In genomic region chr12:117410604-117411003, GRCm38 (mm10) we compare ENCODE assay signal across 12 mouse cellular contexts.
DNase-seq lines count a peak whose midpoint lies in the region; ATAC-seq lines count a peak whose summit lies in the region.
"Had no signal": no experiment of that assay in that cellular context is flagged by ENCODE, and none has a peak within 500 bp of the region (broad histone marks: within the 10 kb centered on the region; RNA-seq: fewer than 3 reads in every experiment).

No protein-coding gene starts in this region.

- H3K4me2 ChIP-seq in kidney, embryonic 15.5 days: no peak overlapping the region
- H3K4me2 ChIP-seq: neural tube, embryonic 15.5 days had no signal

- no peak for DNase-seq in kidney, adult 18-20 months
- DNase-seq in heart, adult 9 months (ENCODE audit: low spot score in 2 of 2): peak; percentile 17 to 49
- DNase-seq in heart, postnatal 25 days (ENCODE audit: low spot score): peak; percentile 7
- DNase-seq in lung, postnatal 25 days (ENCODE audit: low spot score): peak; percentile 48
- no peak for DNase-seq in B cell, adult 2 months
- no peak for DNase-seq in midbrain, embryonic 10.5 days (ENCODE audit: low spot score)
- DNase-seq: cerebellum, adult 9-10 months; spleen, adult 18-20 months; thymus, postnatal 36 days had no signal

- intact Hi-C loops in heart, postnatal 25 days (cut with DNase I): no loop called here

- 0 out of 2 replicates have a peak, but pooled peaks have one; percentile 9 for ATAC-seq in kidney, embryonic 15.5 days (replicated peaks; ENCODE audit: low FRiP score)

- WGBS in kidney, embryonic 15.5 days: 43% methylated on average over 1 of the region's 1 CpGs
- 56% methylated on average over 1 of the region's 1 CpGs for WGBS in midbrain, embryonic 10.5 days

- no peak overlapping the region for H3K4me3 ChIP-seq in kidney, embryonic 15.5 days (replicated peaks)
- no peak overlapping the region for H3K4me3 ChIP-seq in midbrain, embryonic 10.5 days
- H3K4me3 ChIP-seq: erythroblast, embryonic 14.5 days; neural tube, embryonic 15.5 days had no signal

- no peaks in the 10 kb centered on the region for H3K36me3 ChIP-seq in kidney, embryonic 15.5 days
- no peaks in the 10 kb centered on the region for H3K36me3 ChIP-seq in midbrain, embryonic 10.5 days
- H3K36me3 ChIP-seq: neural tube, embryonic 15.5 days had no signal

- no peak overlapping the region for H3K9ac ChIP-seq in kidney, embryonic 15.5 days
- H3K9ac ChIP-seq: neural tube, embryonic 15.5 days had no signal

- H3K27me3 ChIP-seq in kidney, embryonic 15.5 days: no peaks in the 10 kb centered on the region
- H3K27me3 ChIP-seq in midbrain, embryonic 10.5 days (ENCODE audit: low read depth, poor library complexity, severe bottlenecking): no peaks in the 10 kb centered on the region
- H3K27me3 ChIP-seq: neural tube, embryonic 15.5 days had no signal

- H3K9me3 ChIP-seq in kidney, embryonic 15.5 days (replicated peaks): no peaks in the 10 kb centered on the region
- no peaks in the 10 kb centered on the region for H3K9me3 ChIP-seq in midbrain, embryonic 10.5 days (replicated peaks)
- H3K9me3 ChIP-seq: neural tube, embryonic 15.5 days had no signal

- peaks cover 4% of the 10 kb centered on the region; the same call in 1 of the 2 replicates for H3K4me1 ChIP-seq in kidney, embryonic 15.5 days
- peaks cover 7% of the 10 kb centered on the region for H3K4me1 ChIP-seq in midbrain, embryonic 10.5 days

- H3K27ac ChIP-seq in kidney, embryonic 15.5 days: no peak overlapping the region
- H3K27ac ChIP-seq in midbrain, embryonic 10.5 days (replicated peaks): no peak overlapping the region
- H3K27ac ChIP-seq: neural tube, embryonic 15.5 days had no signal

Comparison
In these comparisons a context has a peak if more than half of its experiments do, and no peak if none do; other contexts are left out.
1. DNase-seq: peak in heart, adult 9 months (2 of 2), heart, postnatal 25 days (single experiment) and lung, postnatal 25 days (single experiment); none in kidney, adult 18-20 months (single experiment), B cell, adult 2 months (0 of 2) and midbrain, embryonic 10.5 days (single experiment).